Mouse (Mus musculus) left cerebral cortex, adult 2 months (tissue): ENCODE measurements around the gene Lcn10. TPM values are rescaled to one million over a fixed set of nuclear protein-coding genes. Genes with fewer than 3 reads are reported as not detected.

Experiments used
- DNase-seq, 2 experiments: peaks; one replicate each; pipeline ENCODE4 v3.0.0; 2021 to 2022; ENCODE audit warnings: low spot score in 2 of 2, mixed read lengths in 1 of 2; ENCODE audit errors: extremely low spot score in 1 of 2
- H3K27ac ChIP-seq: fragments of 200-600 bp; 2 replicates; pipeline ENCODE4 v1.8.1; 2022
- H3K4me3 ChIP-seq: fragments of 200-600 bp; 2 replicates; pipeline ENCODE4 v1.8.1; 2022
- CTCF ChIP-seq: fragments of 200-600 bp; IDR thresholded peaks from 2 replicates; pipeline ENCODE4 v1.8.1; 2022; ENCODE audit warnings: antibody characterized with exemption, mild to moderate bottlenecking, moderate library complexity
- intact Hi-C: fragments of 180-260 bp; cut with DNase I; formaldehyde crosslinking; loops from one replicate; pipeline ENCODE4 v1.15.1; 2025
- total RNA-seq, 2 experiments: library from RNA; stranded (reverse); gene quantifications; 2 replicates each; pipeline ENCODE4 v1.2.3; 2021

The Lcn10 gene
- total RNA-seq, 2 experiments from 2014 or later: not detected

- intact Hi-C loops: no loop called here
- Histone ChIP-seq H3K27ac (no peak overlapping the region), H3K4me3 (no peak overlapping the region)
- DNase-seq: no peak
- TF ChIP-seq CTCF: no peak
These were observed 34.7 kb downstream of the Lcn10 start for GRCm38 (mm10) chr2:25717222-25717621.

GRCm38 (mm10) chr2:25733199-25733930, 50.8 kb downstream of the Lcn10 start:
- Histone ChIP-seq H3K4me3 (no peak overlapping the region), H3K27ac (no peak overlapping the region)
- no peak for TF ChIP-seq CTCF
- intact Hi-C loops: no loop called here
- no peak for DNase-seq

Other genes starting within 250 kb of the Lcn10 start
- not detected for gene Clic3, start 225.9 kb upstream of the Lcn10 start, total RNA-seq
- 10 to 100 TPM; 65.9 to 75.3 TPM for gene Paxx, start 221.6 kb upstream of the Lcn10 start, total RNA-seq
- gene Ptgds, start 212.7 kb upstream of the Lcn10 start, total RNA-seq: 1,000 to 10,000 TPM; 1,632 to 2,529 TPM
- not detected for gene Lcn12, start 188.8 kb upstream of the Lcn10 start, total RNA-seq
- 100 to 1,000 TPM; 120 to 122 TPM for gene Fbxw5, start 182.0 kb upstream of the Lcn10 start, total RNA-seq
- 1 to 10 TPM; 1.4 to 1.5 TPM for gene C8g, start 181.0 kb upstream of the Lcn10 start, total RNA-seq
- 10 to 100 TPM; 10.4 to 11.0 TPM for gene Traf2, start 135.8 kb upstream of the Lcn10 start, total RNA-seq
- 100 to 1,000 TPM; 190 to 202 TPM for gene Edf1, start 124.9 kb upstream of the Lcn10 start, total RNA-seq
- gene Mamdc4, start 107.9 kb upstream of the Lcn10 start, total RNA-seq: 1 to 10 TPM; 1.8 to 2.6 TPM
- 10 to 100 TPM; 64.0 to 70.5 TPM for gene Phpt1, start 107.5 kb upstream of the Lcn10 start, total RNA-seq
- 100 to 1,000 TPM; 102 to 104 TPM for gene Ajm1, start 101.0 kb upstream of the Lcn10 start, total RNA-seq
- gene Rabl6, start 74.2 kb upstream of the Lcn10 start, total RNA-seq: 100 to 1,000 TPM; 157 to 163 TPM
- gene Ccdc183, start 65.0 kb upstream of the Lcn10 start, total RNA-seq: not detected
- 10 to 100 TPM; 21.6 to 22.3 TPM for gene Tmem141, start 60.7 kb upstream of the Lcn10 start, total RNA-seq
- gene Fcna, start 54.7 kb upstream of the Lcn10 start, total RNA-seq: under 1 TPM; 0.25 to 0.70 TPM
- not detected for gene Lcn8, start 29.6 kb upstream of the Lcn10 start, total RNA-seq
- not detected for gene Lcn5, start 24.8 kb upstream of the Lcn10 start, total RNA-seq
- gene Lcn6, start 5.9 kb upstream of the Lcn10 start, total RNA-seq: not detected
- not detected for gene Obp2a, start 17.3 kb downstream of the Lcn10 start, total RNA-seq
- gene Bmyc, start 24.0 kb downstream of the Lcn10 start, total RNA-seq: 10 to 100 TPM; 82.6 to 89.9 TPM
- under 1 TPM in 1 of 2 experiments, not detected in 1; 0.50 TPM for gene Obp2b, start 54.3 kb downstream of the Lcn10 start, total RNA-seq
- not detected for gene Lcn3, start 82.8 kb downstream of the Lcn10 start, total RNA-seq
- not detected for gene Lcn11, start 94.3 kb downstream of the Lcn10 start, total RNA-seq
- not detected for gene Gm13539, start 99.5 kb downstream of the Lcn10 start, total RNA-seq
- not detected for gene Glt6d1, start 133.1 kb downstream of the Lcn10 start, total RNA-seq
- not detected for gene Lcn9, start 140.4 kb downstream of the Lcn10 start, total RNA-seq
- gene Sohlh1, start 164.5 kb downstream of the Lcn10 start, total RNA-seq: not detected
- gene Kcnt1, start 181.0 kb downstream of the Lcn10 start, total RNA-seq: 100 to 1,000 TPM; 127 to 142 TPM